Mouse (Mus musculus): ENCODE measurements around the gene Creg1. TPM values are rescaled to one million over a fixed set of nuclear protein-coding genes. Genes with fewer than 3 reads are reported as not detected.

Gene Creg1
- 20.0 and 22.7 TPM in 2 replicates for total RNA-seq (2014; rRNA removed)
- 34.7 and 42.3 TPM in 2 replicates for polyA plus RNA-seq (2015; fragmentation: Nextera tagmentation; extraction: Ambion mirVana)

- ATAC-seq (peak; percentile 100), DNase-seq (peak; percentile 91)
- Histone ChIP-seq H3K4me2 (ENCODE audit: low read depth) (peak within 1 kb of the TSS; percentile 95), H3K4me1 (ENCODE audit: insufficient read depth) (0 out of 2 replicates have a peak, but pooled peaks cover 5% of the 10 kb centered on the region), H3K36me3 (ENCODE audit: insufficient read depth) (no peaks in the 10 kb centered on the region), H3K9me3 (ENCODE audit: low read length) (no peaks in the 10 kb centered on the region), H3K4me3 (ENCODE audit: low read depth, low read length) (peak within 1 kb of the TSS; percentile 71), H3K9ac (peak within 1 kb of the TSS; percentile 64), H3K27me3 (ENCODE audit: insufficient read depth, low read length) (no peaks in the 10 kb centered on the region), H3K27ac (ENCODE audit: low read depth, low read length) (no peak within 1 kb of the TSS)
- under 1% methylated on average over 57 of the region's 57 CpGs for WGBS
- no peak for TF ChIP-seq CTCF (IDR thresholded peaks at IDR 0.05; ENCODE audit: low read depth)
These were observed at the start of gene Creg1 for GRCm38 (mm10) chr1:165763635-165764372. Creg1 (plus strand) TSS chr1:165763746.

- Histone ChIP-seq H3K27ac (ENCODE audit: low read depth, low read length) (no peak overlapping the region), H3K36me3 (ENCODE audit: insufficient read depth) (no peaks in the 10 kb centered on the region), H3K4me2 (ENCODE audit: low read depth) (no peak overlapping the region), H3K27me3 (ENCODE audit: insufficient read depth, low read length) (no peaks in the 10 kb centered on the region), H3K9me3 (ENCODE audit: low read length) (no peaks in the 10 kb centered on the region), H3K4me1 (ENCODE audit: insufficient read depth) (no peaks in the 10 kb centered on the region), H3K4me3 (ENCODE audit: low read depth, low read length) (no peak overlapping the region), H3K9ac (no peak overlapping the region)
- TF ChIP-seq CTCF (IDR thresholded peaks at IDR 0.05; ENCODE audit: low read depth) = no peak
- 85% methylated on average over 5 of the region's 5 CpGs for WGBS
- no peak for DNase-seq
- no peak for ATAC-seq
These were observed 49.7 kb upstream of the Creg1 start for GRCm38 (mm10) chr1:165713798-165714197.

- Histone ChIP-seq H3K27ac (ENCODE audit: low read depth, low read length) (no peak overlapping the region), H3K9ac (no peak overlapping the region), H3K36me3 (ENCODE audit: insufficient read depth) (no peaks in the 10 kb centered on the region), H3K4me2 (ENCODE audit: low read depth) (no peak overlapping the region), H3K4me3 (ENCODE audit: low read depth, low read length) (no peak overlapping the region), H3K27me3 (ENCODE audit: insufficient read depth, low read length) (no peaks in the 10 kb centered on the region), H3K9me3 (ENCODE audit: low read length) (no peaks in the 10 kb centered on the region), H3K4me1 (ENCODE audit: insufficient read depth) (no peaks in the 10 kb centered on the region)
- WGBS = 92% methylated on average over 4 of the region's 4 CpGs
- no peak for TF ChIP-seq CTCF (IDR thresholded peaks at IDR 0.05; ENCODE audit: low read depth)
- DNase-seq (no peak), ATAC-seq (no peak)
These were observed 47.1 kb upstream of the Creg1 start for GRCm38 (mm10) chr1:165716426-165716825.

DNA sequence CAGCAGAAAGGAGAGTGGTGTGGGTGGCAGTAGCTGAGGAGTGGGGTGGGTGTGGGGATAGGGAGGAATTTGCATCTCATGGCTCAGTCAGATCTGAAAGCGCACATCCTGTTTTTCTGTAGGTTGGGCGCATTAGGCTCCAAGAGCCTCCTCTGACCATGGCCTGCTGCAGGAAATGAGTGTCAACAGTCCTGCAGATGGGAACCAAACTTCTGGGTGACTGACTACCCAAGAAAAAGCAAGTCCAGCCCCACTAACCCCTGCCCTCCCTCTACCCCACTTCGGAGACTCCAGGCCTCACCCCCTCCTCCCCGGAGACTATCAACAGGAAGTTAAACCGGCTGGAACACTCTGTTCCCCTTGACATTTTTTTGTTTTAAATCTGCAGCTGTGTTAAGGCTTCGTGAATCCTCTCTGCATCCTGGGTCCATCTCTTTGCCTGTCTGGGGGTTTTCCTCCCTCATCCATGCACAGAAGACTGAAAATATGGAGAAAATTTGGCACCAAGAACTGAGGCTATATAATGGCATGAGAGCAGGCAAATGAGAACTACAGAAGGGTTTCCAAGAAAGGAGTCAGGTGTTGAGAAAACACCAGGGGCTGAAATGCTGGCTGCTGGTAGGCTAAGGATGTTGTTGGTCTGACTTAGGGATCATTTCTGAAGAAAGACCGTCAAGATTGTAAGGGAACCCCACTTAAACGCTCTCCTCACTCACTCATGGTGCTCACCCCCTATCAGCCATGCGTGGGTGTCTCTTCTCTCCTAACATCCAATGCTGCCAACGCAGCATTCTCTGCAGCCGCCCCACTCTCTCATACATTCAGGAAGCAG lies 45.6 kb upstream of the Creg1 start:
- peak overlapping the region; percentile 48 for H3K27ac ChIP-seq (ENCODE audit: low read depth, low read length)
- H3K36me3 ChIP-seq (ENCODE audit: insufficient read depth) = no peaks in the 10 kb centered on the region
- whole genome bisulfite sequencing = 68% methylated on average over 11 of the region's 11 CpGs
- no peak overlapping the region for H3K4me3 ChIP-seq (ENCODE audit: low read depth, low read length)
- no peak for TF ChIP-seq CTCF (IDR thresholded peaks at IDR 0.05; ENCODE audit: low read depth)
- no peak for ATAC-seq
- H3K9ac ChIP-seq = no peak overlapping the region
- no peaks in the 10 kb centered on the region for H3K27me3 ChIP-seq (ENCODE audit: insufficient read depth, low read length)
- H3K4me1 ChIP-seq (ENCODE audit: insufficient read depth) = no peaks in the 10 kb centered on the region
- no peak overlapping the region for H3K4me2 ChIP-seq (ENCODE audit: low read depth)
- H3K9me3 ChIP-seq (ENCODE audit: low read length) = no peaks in the 10 kb centered on the region
- DNase-seq = no peak

DNA sequence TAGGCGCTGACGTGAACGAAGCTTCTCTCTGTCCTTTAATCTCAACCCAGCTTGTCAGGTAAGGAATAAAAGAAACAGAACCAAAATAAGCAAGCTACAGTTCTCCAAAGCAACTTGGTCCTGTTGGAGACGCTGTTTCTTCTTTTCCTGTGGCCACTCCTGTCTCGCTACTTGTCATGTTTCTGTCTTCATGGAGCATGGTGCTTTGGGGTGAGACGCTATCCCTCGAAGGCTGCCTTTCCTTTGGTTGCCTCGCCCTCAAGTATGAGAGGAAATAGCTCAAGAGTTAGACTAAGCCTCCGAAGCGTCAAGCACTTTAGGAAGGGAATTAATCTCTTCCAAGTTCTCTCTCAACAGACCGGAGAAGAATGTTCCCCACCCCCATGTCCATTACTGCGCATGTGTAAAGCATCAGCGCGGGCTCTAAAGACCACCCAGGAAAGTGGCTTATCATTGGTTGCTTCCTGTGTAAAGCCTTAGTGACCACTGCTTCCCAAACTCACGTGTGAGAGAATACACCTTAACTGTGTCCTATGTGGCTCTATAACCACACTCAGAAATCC lies 44.9 kb upstream of the Creg1 start:
- H3K9ac ChIP-seq = no peak overlapping the region
- no peak overlapping the region for H3K4me3 ChIP-seq (ENCODE audit: low read depth, low read length)
- no peak for TF ChIP-seq CTCF (IDR thresholded peaks at IDR 0.05; ENCODE audit: low read depth)
- H3K4me2 ChIP-seq (ENCODE audit: low read depth) = no peak overlapping the region
- peak overlapping the region; percentile 48 for H3K27ac ChIP-seq (ENCODE audit: low read depth, low read length)
- no peak for ATAC-seq
- WGBS = 73% methylated on average over 15 of the region's 15 CpGs
- H3K4me1 ChIP-seq (ENCODE audit: insufficient read depth) = no peaks in the 10 kb centered on the region
- no peaks in the 10 kb centered on the region for H3K9me3 ChIP-seq (ENCODE audit: low read length)
- no peaks in the 10 kb centered on the region for H3K36me3 ChIP-seq (ENCODE audit: insufficient read depth)
- no peak for DNase-seq
- H3K27me3 ChIP-seq (ENCODE audit: insufficient read depth, low read length) = no peaks in the 10 kb centered on the region

DNA sequence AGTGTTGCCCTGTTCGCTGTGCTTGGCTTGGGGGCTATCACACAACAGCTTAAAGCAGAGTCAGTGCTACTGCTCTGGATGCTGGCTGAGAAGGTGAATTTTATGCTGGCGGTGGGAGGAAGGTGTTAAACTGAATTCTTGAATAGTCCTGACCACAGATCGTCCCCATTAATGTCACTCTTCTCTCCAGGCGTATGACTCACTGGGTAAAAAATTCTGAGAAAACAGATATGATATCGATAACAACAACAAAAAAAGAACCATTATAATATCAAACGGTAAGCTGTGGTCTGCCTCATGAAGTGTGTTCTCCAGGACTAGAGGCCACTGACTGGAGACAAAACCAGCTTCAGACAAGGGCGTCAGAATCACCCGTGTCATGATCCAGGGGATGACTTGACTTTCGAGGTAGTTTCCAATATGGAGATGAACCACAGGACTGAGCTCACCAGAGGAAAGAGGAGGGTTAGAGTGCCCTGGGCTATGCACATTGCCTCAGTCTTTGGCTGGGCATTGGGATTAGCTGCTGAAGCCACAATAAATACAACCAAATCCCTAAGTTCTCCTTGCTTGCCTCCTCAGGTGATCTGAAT lies 40.9 kb upstream of the Creg1 start:
- ATAC-seq = no peak
- no peak overlapping the region for H3K9ac ChIP-seq

More for the DNA sequence above, 40.9 kb upstream of the Creg1 start:
- no peak for DNase-seq
- Histone ChIP-seq H3K27ac (ENCODE audit: low read depth, low read length) (no peak overlapping the region), H3K4me1 (ENCODE audit: insufficient read depth) (no peaks in the 10 kb centered on the region), H3K27me3 (ENCODE audit: insufficient read depth, low read length) (no peaks in the 10 kb centered on the region), H3K4me3 (ENCODE audit: low read depth, low read length) (no peak overlapping the region), H3K36me3 (ENCODE audit: insufficient read depth) (no peaks in the 10 kb centered on the region), H3K9me3 (ENCODE audit: low read length) (no peaks in the 10 kb centered on the region), H3K4me2 (ENCODE audit: low read depth) (no peak overlapping the region)
- TF ChIP-seq CTCF (IDR thresholded peaks at IDR 0.05; ENCODE audit: low read depth) = no peak
- 95% methylated on average over 9 of the region's 9 CpGs for WGBS
